Mouse (Mus musculus): Measurements from ENCODE around the gene Fam43b. TPM values are rescaled to one million over a fixed set of nuclear protein-coding genes. Genes with fewer than 3 reads are reported as not detected.

The Fam43b gene
- polyA plus RNA-seq, 1 experiment from 2014 or later, result 1.3 TPM

GRCm38 (mm10) chr4:138361370-138361821 is 34.9 kb downstream of the Fam43b start:
- no peak for ATAC-seq
- Histone ChIP-seq H3K4me1 (replicated peaks) (peaks cover 4% of the 10 kb centered on the region; the same call in 1 of the 2 replicates), H3K9ac (replicated peaks) (peak overlapping the region; percentile 46), H3K4me3 (replicated peaks) (0 out of 2 replicates have a peak overlapping the region, but pooled peaks have one; percentile 2), H3K9me3 (no peaks in the 10 kb centered on the region), H3K4me2 (replicated peaks) (peak overlapping the region; percentile 40), H3K27me3 (peaks cover 10% of the 10 kb centered on the region), H3K27ac (peak overlapping the region; percentile 64), H3K36me3 (no peaks in the 10 kb centered on the region)
- 8% methylated on average over 11 of the region's 11 CpGs for WGBS

- WGBS, result 76% methylated on average over 3 of the region's 3 CpGs
Observed at GRCm38 (mm10) chr4:138358176-138358575, 38.2 kb downstream of the Fam43b start.

GRCm38 (mm10) chr4:138356551-138356950 is 39.8 kb downstream of the Fam43b start:
- H3K4me3 ChIP-seq (replicated peaks), result no peak overlapping the region
- H3K9me3 ChIP-seq, result no peaks in the 10 kb centered on the region
- no peaks in the 10 kb centered on the region for H3K36me3 ChIP-seq
- no peaks in the 10 kb centered on the region for H3K27me3 ChIP-seq
- H3K4me1 ChIP-seq (replicated peaks), result peaks cover 4% of the 10 kb centered on the region; the same call in 1 of the 2 replicates
- ATAC-seq, result no peak
- 91% methylated on average over 12 of the region's 12 CpGs for WGBS
- H3K4me2 ChIP-seq (replicated peaks), result no peak overlapping the region
- no peak overlapping the region for H3K9ac ChIP-seq (replicated peaks)
- H3K27ac ChIP-seq, result no peak overlapping the region

More at GRCm38 (mm10) chr4:138358176-138358575, 38.2 kb downstream of the Fam43b start:
- peaks cover 4% of the 10 kb centered on the region; the same call in 1 of the 2 replicates for H3K4me1 ChIP-seq (replicated peaks)
- no peak overlapping the region for H3K4me2 ChIP-seq (replicated peaks)
- no peaks in the 10 kb centered on the region for H3K36me3 ChIP-seq
- no peaks in the 10 kb centered on the region for H3K27me3 ChIP-seq
- no peak overlapping the region for H3K27ac ChIP-seq
- no peak for ATAC-seq
- H3K9ac ChIP-seq (replicated peaks), result no peak overlapping the region
- H3K4me3 ChIP-seq (replicated peaks), result no peak overlapping the region
- no peaks in the 10 kb centered on the region for H3K9me3 ChIP-seq

- Histone ChIP-seq H3K9ac (replicated peaks) (no peak overlapping the region), H3K27ac (no peak overlapping the region), H3K36me3 (no peaks in the 10 kb centered on the region), H3K27me3 (no peaks in the 10 kb centered on the region), H3K9me3 (no peaks in the 10 kb centered on the region), H3K4me1 (replicated peaks) (0 out of 2 replicates have a peak, but pooled peaks cover 4% of the 10 kb centered on the region), H3K4me2 (replicated peaks) (no peak overlapping the region), H3K4me3 (replicated peaks) (no peak overlapping the region)
- 91% methylated on average over 8 of the region's 8 CpGs for WGBS
- ATAC-seq, result no peak
Observed at GRCm38 (mm10) chr4:138356141-138356540, 40.2 kb downstream of the Fam43b start.

GRCm38 (mm10) chr4:138355496-138355895 is 40.8 kb downstream of the Fam43b start:
- H3K27ac ChIP-seq, result no peak overlapping the region

GRCm38 (mm10) chr4:138353438-138354171 is 42.7 kb downstream of the Fam43b start:
- Histone ChIP-seq H3K9ac (replicated peaks) (no peak overlapping the region), H3K27me3 (no peaks in the 10 kb centered on the region), H3K4me1 (replicated peaks) (no peaks in the 10 kb centered on the region), H3K36me3 (no peaks in the 10 kb centered on the region), H3K4me2 (replicated peaks) (no peak overlapping the region), H3K9me3 (no peaks in the 10 kb centered on the region), H3K27ac (no peak overlapping the region), H3K4me3 (replicated peaks) (no peak overlapping the region)
- no peak for ATAC-seq
- WGBS, result 74% methylated on average over 10 of the region's 10 CpGs

More at GRCm38 (mm10) chr4:138355496-138355895, 40.8 kb downstream of the Fam43b start:
- no peak for ATAC-seq
- Histone ChIP-seq H3K4me1 (replicated peaks) (no peaks in the 10 kb centered on the region), H3K4me2 (replicated peaks) (no peak overlapping the region), H3K9me3 (no peaks in the 10 kb centered on the region), H3K27me3 (no peaks in the 10 kb centered on the region), H3K4me3 (replicated peaks) (no peak overlapping the region), H3K9ac (replicated peaks) (no peak overlapping the region), H3K36me3 (no peaks in the 10 kb centered on the region)
- 79% methylated on average over 2 of the region's 2 CpGs for WGBS

GRCm38 (mm10) chr4:138352692-138353091 is 43.6 kb downstream of the Fam43b start:
- Histone ChIP-seq H3K9ac (replicated peaks) (no peak overlapping the region), H3K27ac (no peak overlapping the region), H3K36me3 (no peaks in the 10 kb centered on the region), H3K27me3 (no peaks in the 10 kb centered on the region), H3K4me1 (replicated peaks) (no peaks in the 10 kb centered on the region), H3K4me3 (replicated peaks) (no peak overlapping the region), H3K9me3 (no peaks in the 10 kb centered on the region), H3K4me2 (replicated peaks) (no peak overlapping the region)
- no peak for ATAC-seq
- 90% methylated on average over 6 of the region's 6 CpGs for WGBS

GRCm38 (mm10) chr4:138351821-138352220 is 44.5 kb downstream of the Fam43b start:
- Histone ChIP-seq H3K4me2 (replicated peaks) (no peak overlapping the region), H3K27ac (no peak overlapping the region), H3K4me3 (replicated peaks) (no peak overlapping the region), H3K36me3 (no peaks in the 10 kb centered on the region), H3K9ac (replicated peaks) (no peak overlapping the region), H3K27me3 (no peaks in the 10 kb centered on the region), H3K9me3 (no peaks in the 10 kb centered on the region), H3K4me1 (replicated peaks) (no peaks in the 10 kb centered on the region)
- ATAC-seq, result no peak
- WGBS, result 89% methylated on average over 5 of the region's 5 CpGs

- whole genome bisulfite sequencing, result 78% methylated on average over 7 of the region's 7 CpGs
- Histone ChIP-seq H3K27me3 (no peaks in the 10 kb centered on the region), H3K36me3 (no peaks in the 10 kb centered on the region), H3K4me1 (replicated peaks) (no peaks in the 10 kb centered on the region), H3K9me3 (no peaks in the 10 kb centered on the region), H3K4me2 (replicated peaks) (no peak overlapping the region), H3K4me3 (replicated peaks) (no peak overlapping the region), H3K27ac (no peak overlapping the region), H3K9ac (replicated peaks) (no peak overlapping the region)
- ATAC-seq, result no peak
Observed at GRCm38 (mm10) chr4:138348716-138349115, 47.6 kb downstream of the Fam43b start.

GRCm38 (mm10) chr4:138347280-138347679 is 49.0 kb downstream of the Fam43b start:
- no peaks in the 10 kb centered on the region for H3K4me1 ChIP-seq (replicated peaks)
- WGBS, result 68% methylated on average over 1 of the region's 1 CpGs
- H3K9ac ChIP-seq (replicated peaks), result no peak overlapping the region
- H3K4me2 ChIP-seq (replicated peaks), result no peak overlapping the region
- H3K9me3 ChIP-seq, result no peaks in the 10 kb centered on the region
- ATAC-seq, result no peak
- no peak overlapping the region for H3K4me3 ChIP-seq (replicated peaks)
- H3K36me3 ChIP-seq, result no peaks in the 10 kb centered on the region
- no peaks in the 10 kb centered on the region for H3K27me3 ChIP-seq
- H3K27ac ChIP-seq, result no peak overlapping the region

GRCm38 (mm10) chr4:138344891-138345545 is 51.3 kb downstream of the Fam43b start:
- H3K4me1 ChIP-seq (replicated peaks), result no peaks in the 10 kb centered on the region
- no peak overlapping the region for H3K27ac ChIP-seq
- no peak for ATAC-seq
- H3K27me3 ChIP-seq, result no peaks in the 10 kb centered on the region
- H3K4me2 ChIP-seq (replicated peaks), result no peak overlapping the region
- no peaks in the 10 kb centered on the region for H3K36me3 ChIP-seq
- H3K9ac ChIP-seq (replicated peaks), result no peak overlapping the region
- no peak overlapping the region for H3K4me3 ChIP-seq (replicated peaks)
- WGBS, result 80% methylated on average over 9 of the region's 9 CpGs
- H3K9me3 ChIP-seq, result no peaks in the 10 kb centered on the region
